Mouse (Mus musculus): Measurements from ENCODE around the gene Gm17660. TPM values are rescaled to one million over a fixed set of nuclear protein-coding genes. Genes with fewer than 3 reads are reported as not detected.

The Gm17660 gene
- polyA plus RNA-seq (2015; fragmentation: Nextera tagmentation; extraction: Ambion mirVana): not detected in 2 replicates

DNA sequence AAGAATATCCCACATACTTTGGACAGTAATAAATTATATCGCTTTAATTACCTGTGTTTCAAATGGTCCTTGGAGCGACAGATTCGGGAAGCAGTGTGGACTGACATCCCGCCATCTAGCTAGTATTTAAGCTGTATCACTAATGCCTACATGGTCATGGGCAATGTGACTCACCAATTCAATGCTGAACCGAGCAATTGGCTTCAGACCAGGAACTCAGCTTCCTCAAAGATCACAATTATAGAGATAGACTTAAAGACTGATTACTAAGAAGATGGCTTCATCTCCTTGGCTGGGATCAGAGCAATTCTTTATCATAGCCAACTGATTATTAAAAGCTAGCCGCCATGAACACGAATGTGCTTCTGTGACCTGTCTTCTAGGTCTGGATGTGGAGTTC, at the start of gene Gm17660:
Gene Gm17660 (minus strand): TSS at position 101 of the 400 bp plus-strand sequence.
- H3K9ac ChIP-seq (replicated peaks): no peak within 1 kb of the TSS
- DNase-seq: no peak
- no peak within 1 kb of the TSS for H3K4me3 ChIP-seq (ENCODE audit: low read depth, low read length)
- no peak within 1 kb of the TSS for H3K27ac ChIP-seq (ENCODE audit: low read depth)
- H3K4me1 ChIP-seq (ENCODE audit: insufficient read depth): no peaks in the 10 kb centered on the region
- peaks cover 14% of the 10 kb centered on the region; the same call in 1 of the 2 replicates for H3K27me3 ChIP-seq (ENCODE audit: insufficient read depth, low read length)
- 82% methylated on average over 7 of the region's 7 CpGs for WGBS (ENCODE audit: insufficient replicate concordance)
- no peaks in the 10 kb centered on the region for H3K9me3 ChIP-seq (ENCODE audit: low read length)
- no peak for ATAC-seq
- H3K4me2 ChIP-seq (ENCODE audit: low read depth, low read length): no peak within 1 kb of the TSS
- TF ChIP-seq CTCF (IDR thresholded peaks at IDR 0.05; ENCODE audit: low read depth) (no peak), EP300 (IDR thresholded peaks at IDR 0.05; ENCODE audit: low read depth) (no peak)
- H3K36me3 ChIP-seq (replicated peaks; ENCODE audit: insufficient read depth, low read length): no peaks in the 10 kb centered on the region

DNA sequence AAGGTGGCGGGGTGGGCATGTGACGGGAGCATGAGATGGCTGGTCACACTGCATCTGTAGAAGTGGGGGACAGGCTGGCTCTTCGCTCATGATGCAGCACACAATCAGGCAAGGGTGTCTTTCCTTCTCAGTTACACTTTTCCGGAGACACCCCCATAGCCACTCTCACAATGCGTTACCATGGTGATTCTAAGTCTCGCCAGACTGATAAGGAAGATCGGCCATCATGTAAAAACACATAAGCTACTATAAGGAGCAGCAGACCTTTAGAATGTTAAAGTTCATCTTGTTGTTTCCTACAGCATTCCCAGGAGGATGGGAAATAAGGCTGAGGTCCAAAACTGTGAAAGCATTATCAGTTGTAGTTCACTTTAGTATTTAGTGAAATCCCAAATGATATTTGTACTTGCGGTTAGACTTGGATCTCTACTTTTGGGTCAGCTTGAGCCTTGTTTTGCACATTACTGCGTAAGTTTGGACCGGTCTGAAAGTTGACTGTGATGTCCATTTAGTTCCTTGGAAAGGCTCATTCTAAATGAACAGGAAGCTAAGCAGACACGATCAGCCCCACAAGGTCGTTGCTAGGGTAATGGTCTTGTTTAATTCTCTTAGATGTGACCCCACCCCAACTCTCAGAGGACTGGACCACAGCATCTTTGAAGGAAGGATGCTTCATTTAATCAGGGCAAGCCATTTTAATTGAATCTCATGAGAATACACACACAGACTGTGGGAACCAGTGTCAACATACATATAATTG, 49.3 kb upstream of the Gm17660 start:
- Histone ChIP-seq H3K27me3 (ENCODE audit: insufficient read depth, low read length) (no peaks in the 10 kb centered on the region), H3K36me3 (replicated peaks; ENCODE audit: insufficient read depth, low read length) (no peaks in the 10 kb centered on the region), H3K27ac (ENCODE audit: low read depth) (no peak overlapping the region), H3K9ac (replicated peaks) (no peak overlapping the region), H3K4me1 (ENCODE audit: insufficient read depth) (no peaks in the 10 kb centered on the region), H3K4me2 (ENCODE audit: low read depth, low read length) (no peak overlapping the region), H3K9me3 (ENCODE audit: low read length) (no peaks in the 10 kb centered on the region), H3K4me3 (ENCODE audit: low read depth, low read length) (no peak overlapping the region)
- TF ChIP-seq CTCF (IDR thresholded peaks at IDR 0.05; ENCODE audit: low read depth) (no peak), EP300 (IDR thresholded peaks at IDR 0.05; ENCODE audit: low read depth) (no peak)
- ATAC-seq: no peak
- no peak for DNase-seq
- 67% methylated on average over 12 of the region's 12 CpGs for WGBS (ENCODE audit: insufficient replicate concordance)

DNA sequence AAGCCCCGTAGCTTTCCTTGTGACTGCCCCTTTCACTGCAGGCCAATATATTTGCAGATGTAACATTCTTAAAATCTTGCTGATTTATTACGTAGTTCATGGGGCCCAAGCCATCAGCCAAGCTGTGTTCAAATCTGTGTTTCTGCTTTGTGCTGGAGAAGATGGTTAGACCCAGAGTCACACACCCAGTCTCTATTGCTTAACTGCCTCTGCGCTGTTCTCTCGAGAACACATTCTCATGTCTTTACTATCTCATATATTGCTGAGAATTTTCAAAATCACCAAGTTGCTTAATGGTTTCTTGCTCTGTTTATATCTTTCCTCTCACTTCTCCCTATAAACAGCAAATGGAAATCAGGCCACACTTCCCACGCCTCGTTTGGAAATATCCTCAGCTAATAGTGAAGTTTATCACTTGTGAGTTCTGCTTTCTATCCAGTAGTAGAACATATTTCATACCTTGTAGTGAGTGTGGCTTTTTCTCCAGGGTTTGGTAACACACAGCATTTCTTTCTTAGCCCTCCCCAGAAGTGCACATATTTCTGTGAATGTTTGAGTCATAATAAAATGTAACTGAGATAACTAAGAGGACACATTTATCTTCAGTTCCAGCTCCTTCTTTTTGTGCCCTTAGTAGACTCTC, 46.7 kb upstream of the Gm17660 start:
- H3K4me2 ChIP-seq (ENCODE audit: low read depth, low read length): no peak overlapping the region
- no peaks in the 10 kb centered on the region for H3K9me3 ChIP-seq (ENCODE audit: low read length)
- no peak for ATAC-seq
- WGBS (ENCODE audit: insufficient replicate concordance): 70% methylated on average over 6 of the region's 6 CpGs
- DNase-seq: no peak
- no peaks in the 10 kb centered on the region for H3K36me3 ChIP-seq (replicated peaks; ENCODE audit: insufficient read depth, low read length)
- H3K27ac ChIP-seq (ENCODE audit: low read depth): no peak overlapping the region
- no peak overlapping the region for H3K9ac ChIP-seq (replicated peaks)
- H3K4me3 ChIP-seq (ENCODE audit: low read depth, low read length): no peak overlapping the region
- H3K4me1 ChIP-seq (ENCODE audit: insufficient read depth): no peaks in the 10 kb centered on the region
- TF ChIP-seq EP300 (IDR thresholded peaks at IDR 0.05; ENCODE audit: low read depth) (no peak), CTCF (IDR thresholded peaks at IDR 0.05; ENCODE audit: low read depth) (no peak)
- H3K27me3 ChIP-seq (ENCODE audit: insufficient read depth, low read length): no peaks in the 10 kb centered on the region

DNA sequence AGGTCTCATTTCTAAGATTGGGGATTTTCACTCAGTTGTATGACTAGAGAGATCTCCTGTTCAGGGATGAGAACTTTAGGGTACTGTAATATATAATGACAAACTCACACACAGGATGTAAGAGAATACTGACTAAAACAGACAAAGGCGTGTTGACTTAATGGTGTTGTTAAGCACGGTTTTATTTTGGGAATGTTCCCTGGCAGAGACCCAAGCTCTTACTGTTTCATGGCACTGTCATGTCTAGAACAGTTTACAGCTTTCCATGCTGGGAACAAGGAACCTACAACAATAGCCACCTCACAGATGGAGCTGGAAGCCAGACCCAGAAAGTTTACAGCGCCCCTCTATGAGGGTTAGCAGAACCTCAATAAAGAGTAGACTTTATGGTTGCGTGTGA, 38.5 kb upstream of the Gm17660 start:
- H3K4me2 ChIP-seq (ENCODE audit: low read depth, low read length): no peak overlapping the region
- WGBS (ENCODE audit: insufficient replicate concordance): 83% methylated on average over 4 of the region's 4 CpGs
- H3K36me3 ChIP-seq (replicated peaks; ENCODE audit: insufficient read depth, low read length): no peaks in the 10 kb centered on the region
- H3K27ac ChIP-seq (ENCODE audit: low read depth): no peak overlapping the region
- no peak overlapping the region for H3K9ac ChIP-seq (replicated peaks)
- ATAC-seq (no peak), DNase-seq (no peak)
- H3K4me1 ChIP-seq (ENCODE audit: insufficient read depth): no peaks in the 10 kb centered on the region
- no peak for TF ChIP-seq CTCF (IDR thresholded peaks at IDR 0.05; ENCODE audit: low read depth)
- no peak for TF ChIP-seq EP300 (IDR thresholded peaks at IDR 0.05; ENCODE audit: low read depth)
- no peaks in the 10 kb centered on the region for H3K9me3 ChIP-seq (ENCODE audit: low read length)
- no peak overlapping the region for H3K4me3 ChIP-seq (ENCODE audit: low read depth, low read length)
- H3K27me3 ChIP-seq (ENCODE audit: insufficient read depth, low read length): no peaks in the 10 kb centered on the region

DNA sequence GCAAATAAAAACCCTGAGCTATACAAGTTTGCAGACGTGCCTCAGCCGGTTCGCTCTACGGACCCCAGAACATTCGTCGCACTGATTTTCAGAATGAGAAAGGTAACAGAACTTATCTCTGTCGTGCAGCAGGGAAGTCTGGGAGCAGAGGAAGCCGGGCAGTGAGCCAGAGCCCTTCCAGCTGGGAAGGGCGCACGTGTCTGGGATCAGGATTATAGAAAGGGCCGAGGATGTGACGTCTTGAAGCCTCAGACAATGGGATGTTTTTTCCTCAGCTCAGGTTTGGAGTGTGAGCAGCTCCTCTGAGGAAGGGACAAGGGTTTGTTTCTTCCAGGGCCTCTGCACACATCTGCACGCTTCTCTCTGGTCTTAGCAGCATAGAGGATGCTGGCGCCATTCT, 37.7 kb upstream of the Gm17660 start:
- peak; percentile 55 for ATAC-seq
- H3K27ac ChIP-seq (ENCODE audit: low read depth): no peak overlapping the region
- H3K4me3 ChIP-seq (ENCODE audit: low read depth, low read length): no peak overlapping the region

DNA sequence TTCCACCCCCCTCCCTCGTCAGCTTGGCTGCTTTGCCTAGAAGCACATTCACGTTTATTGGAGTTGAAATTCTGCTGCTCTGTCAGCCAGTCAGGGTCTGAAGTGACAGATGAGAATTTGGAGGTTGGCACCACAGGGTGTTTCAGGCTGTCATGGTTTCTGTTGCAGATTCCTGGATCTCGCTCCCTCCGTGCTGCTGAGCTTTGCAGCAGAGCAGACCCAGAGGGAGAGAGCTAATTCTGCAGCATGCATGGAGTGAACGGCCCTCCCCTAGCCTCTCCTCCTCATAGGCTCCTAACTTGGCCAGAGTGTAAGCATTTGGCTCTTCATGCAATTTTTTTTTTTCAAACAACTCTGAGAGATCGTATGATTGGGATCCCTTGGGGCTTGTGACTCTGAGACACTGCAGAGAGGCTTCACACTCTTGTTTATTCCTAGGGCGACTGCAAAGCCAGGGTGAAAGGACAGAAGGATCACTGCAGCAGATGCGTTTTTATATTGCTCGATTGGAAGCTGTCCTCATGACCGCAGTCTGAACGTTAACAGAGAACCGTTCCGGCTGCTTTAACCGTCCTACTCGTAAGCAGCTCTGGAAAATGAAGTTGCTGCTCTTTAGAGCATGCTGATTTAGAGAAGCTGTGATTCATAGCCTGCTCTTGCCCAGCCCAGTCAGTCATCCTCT, 36.2 kb upstream of the Gm17660 start, which contains the start of gene Sparcl1:
Gene Sparcl1 (minus strand): TSS at position 243 of the 682 bp plus-strand sequence.
- peak within 1 kb of the TSS; percentile 16; the same call in 1 of the 2 replicates for H3K27ac ChIP-seq (ENCODE audit: low read depth)
- WGBS (ENCODE audit: insufficient replicate concordance): 45% methylated on average over 15 of the region's 15 CpGs
- no peaks in the 10 kb centered on the region for H3K9me3 ChIP-seq (ENCODE audit: low read length)
- no peak for TF ChIP-seq CTCF (IDR thresholded peaks at IDR 0.05; ENCODE audit: low read depth)
- TF ChIP-seq EP300 (IDR thresholded peaks at IDR 0.05; ENCODE audit: low read depth): no peak
- no peak within 1 kb of the TSS for H3K4me3 ChIP-seq (ENCODE audit: low read depth, low read length)
- no peaks in the 10 kb centered on the region for H3K4me1 ChIP-seq (ENCODE audit: insufficient read depth)
- H3K36me3 ChIP-seq (replicated peaks; ENCODE audit: insufficient read depth, low read length): no peaks in the 10 kb centered on the region
- no peak within 1 kb of the TSS for H3K9ac ChIP-seq (replicated peaks)
- H3K27me3 ChIP-seq (ENCODE audit: insufficient read depth, low read length): no peaks in the 10 kb centered on the region
- 0 out of 2 replicates have a peak within 1 kb of the TSS, but pooled peaks have one; percentile 18 for H3K4me2 ChIP-seq (ENCODE audit: low read depth, low read length)
- DNase-seq: no peak
- ATAC-seq: no peak

More for the DNA sequence above, 37.7 kb upstream of the Gm17660 start:
- no peaks in the 10 kb centered on the region for H3K9me3 ChIP-seq (ENCODE audit: low read length)
- TF ChIP-seq EP300 (IDR thresholded peaks at IDR 0.05; ENCODE audit: low read depth) (no peak), CTCF (IDR thresholded peaks at IDR 0.05; ENCODE audit: low read depth) (no peak)
- no peaks in the 10 kb centered on the region for H3K4me1 ChIP-seq (ENCODE audit: insufficient read depth)
- WGBS (ENCODE audit: insufficient replicate concordance): 46% methylated on average over 14 of the region's 14 CpGs
- H3K4me2 ChIP-seq (ENCODE audit: low read depth, low read length): no peak overlapping the region
- DNase-seq: peak; percentile 29
- H3K27me3 ChIP-seq (ENCODE audit: insufficient read depth, low read length): no peaks in the 10 kb centered on the region
- H3K9ac ChIP-seq (replicated peaks): no peak overlapping the region
- no peaks in the 10 kb centered on the region for H3K36me3 ChIP-seq (replicated peaks; ENCODE audit: insufficient read depth, low read length)
